In genomic region chr6:86670873-86671272, GRCm38 (mm10) we compare ENCODE assay signal across 9 mouse cellular contexts. TPM values are rescaled to one million over a fixed set of nuclear protein-coding genes. Genes with fewer than 3 reads are reported as not detected.
DNase-seq lines count a peak whose midpoint lies in the region; ATAC-seq and TF ChIP-seq lines count a peak whose summit lies in the region.
"Had no signal": no experiment of that assay in that cellular context is flagged by ENCODE, and none has a peak within 500 bp of the region (broad histone marks: within the 10 kb centered on the region; RNA-seq: fewer than 3 reads in every experiment).

No protein-coding gene starts in this region.

- intact Hi-C loops in heart, postnatal 10 days (cut with DNase I): loop anchor here (1.0 to 5.0 kb wide), 2 partner anchors 126 to 199 kb away; no protein-coding TSS in a partner anchor

- 17% methylated on average over 2 of the region's 2 CpGs for WGBS in kidney, embryonic 14.5 days
- WGBS in midbrain, embryonic 13.5 days: 18% methylated on average over 2 of the region's 2 CpGs
- WGBS in stomach, postnatal 0 days: 13% methylated on average over 2 of the region's 2 CpGs

- no peak overlapping the region for H3K4me3 ChIP-seq in kidney, embryonic 14.5 days (ENCODE audit: low read length)
- no peak overlapping the region for H3K4me3 ChIP-seq in midbrain, embryonic 13.5 days (replicated peaks)
- no peak overlapping the region for H3K4me3 ChIP-seq in stomach, postnatal 0 days (ENCODE audit: low read depth, low read length)
- H3K4me3 ChIP-seq: embryonic facial prominence, embryonic 15.5 days had no signal

- TF ChIP-seq CTCF in stomach, postnatal 0 days (IDR thresholded peaks at IDR 0.05; ENCODE audit: low read depth): peak; percentile 99

- H3K4me2 ChIP-seq in kidney, embryonic 14.5 days (replicated peaks; ENCODE audit: low read depth, low read length): no peak overlapping the region
- no peak overlapping the region for H3K4me2 ChIP-seq in midbrain, embryonic 13.5 days (replicated peaks)
- no peak overlapping the region for H3K4me2 ChIP-seq in stomach, postnatal 0 days (replicated peaks; ENCODE audit: low read depth)
- H3K4me2 ChIP-seq: embryonic facial prominence, embryonic 15.5 days had no signal

- peaks cover 6% of the 10 kb centered on the region; the same call in 1 of the 2 replicates for H3K4me1 ChIP-seq in kidney, embryonic 14.5 days (ENCODE audit: control insufficient read depth, insufficient read depth, low read length)
- peaks cover 34% of the 10 kb centered on the region for H3K4me1 ChIP-seq in midbrain, embryonic 13.5 days (replicated peaks)
- no peaks in the 10 kb centered on the region for H3K4me1 ChIP-seq in stomach, postnatal 0 days (replicated peaks; ENCODE audit: control insufficient read depth, insufficient read depth)

- no peaks in the 10 kb centered on the region for H3K9me3 ChIP-seq in kidney, embryonic 14.5 days (ENCODE audit: control insufficient read depth, low read length)
- H3K9me3 ChIP-seq in midbrain, embryonic 13.5 days: no peaks in the 10 kb centered on the region
- no peaks in the 10 kb centered on the region for H3K9me3 ChIP-seq in stomach, postnatal 0 days (ENCODE audit: control insufficient read depth, low read length)
- H3K9me3 ChIP-seq: embryonic facial prominence, embryonic 15.5 days had no signal

- no peak overlapping the region for H3K9ac ChIP-seq in kidney, embryonic 14.5 days (ENCODE audit: low read depth, low read length)
- H3K9ac ChIP-seq in midbrain, embryonic 13.5 days (replicated peaks): no peak overlapping the region
- H3K9ac ChIP-seq in stomach, postnatal 0 days (ENCODE audit: low read length): no peak overlapping the region
- H3K9ac ChIP-seq: embryonic facial prominence, embryonic 15.5 days had no signal

- H3K27ac ChIP-seq in kidney, embryonic 14.5 days (ENCODE audit: low read depth, low read length): no peak overlapping the region
- H3K27ac ChIP-seq in midbrain, embryonic 13.5 days: 0 out of 2 replicates have a peak overlapping the region, but pooled peaks have one; percentile 21
- 0 out of 2 replicates have a peak overlapping the region, but pooled peaks have one; percentile 19 for H3K27ac ChIP-seq in stomach, postnatal 0 days (replicated peaks)

- H3K27me3 ChIP-seq in kidney, embryonic 14.5 days (ENCODE audit: control insufficient read depth, insufficient read depth, low read length): no peaks in the 10 kb centered on the region
- no peaks in the 10 kb centered on the region for H3K27me3 ChIP-seq in midbrain, embryonic 13.5 days
- no peaks in the 10 kb centered on the region for H3K27me3 ChIP-seq in stomach, postnatal 0 days (ENCODE audit: control insufficient read depth, insufficient read depth, low read length)
- H3K27me3 ChIP-seq: embryonic facial prominence, embryonic 15.5 days had no signal

- peak; percentile 59 for DNase-seq in kidney, adult 11 months
- peak; percentile 83 for DNase-seq in R1 (ENCODE audit: low read depth, low spot score)
- DNase-seq in cerebellum, postnatal 36 days: peak; percentile 31 to 63
- DNase-seq in heart, postnatal 10 days: peak; percentile 77 to 84
- DNase-seq in left cerebral cortex, adult 18-20 months (ENCODE audit: low spot score in 2 of 2): peak; percentile 52 to 57
- no peak for DNase-seq in stomach, postnatal 0 days (ENCODE audit: low spot score)

- peaks cover 45% of the 10 kb centered on the region for H3K36me3 ChIP-seq in kidney, embryonic 14.5 days (ENCODE audit: control insufficient read depth, insufficient read depth, low read length)
- peaks cover 50% of the 10 kb centered on the region for H3K36me3 ChIP-seq in midbrain, embryonic 13.5 days
- peaks cover 8% of the 10 kb centered on the region for H3K36me3 ChIP-seq in stomach, postnatal 0 days (ENCODE audit: control insufficient read depth, insufficient read depth, low read length)

- ATAC-seq in kidney, embryonic 14.5 days (ENCODE audit: low FRiP score, low TSS enrichment): no peak
- no peak for ATAC-seq in midbrain, embryonic 13.5 days
- ATAC-seq in stomach, postnatal 0 days (ENCODE audit: low FRiP score, low TSS enrichment): no peak

- no peak for TF ChIP-seq EP300 in stomach, postnatal 0 days (optimal IDR thresholded peaks at IDR 0.05)

RNA-seq across cellular contexts. Expression of gene Mxd1, which starts 1.9 kb away (rescaled TPM):
- 5.4 and 8.8 TPM in 2 replicates for polyA plus RNA-seq in kidney, embryonic 14.5 days (2014; fragmentation: Nextera tagmentation; extraction: Ambion mirVana)
- total RNA-seq in heart, postnatal 10 days (2021): 1 to 10 TPM; 5.7 to 7.3 TPM
- total RNA-seq in left cerebral cortex, adult 18-20 months (2021): 10 to 100 TPM; 21.7 to 24.9 TPM
- polyA plus RNA-seq in midbrain, embryonic 13.5 days (2015; fragmentation: Nextera tagmentation; extraction: Ambion mirVana): 26.3 and 27.9 TPM in 2 replicates
- polyA plus RNA-seq in stomach, postnatal 0 days (2015; fragmentation: Nextera tagmentation; extraction: Ambion mirVana): 24.4 and 27.3 TPM in 2 replicates

RNA-seq across cellular contexts. Expression of gene Snrnp27, which starts 13.4 kb away (rescaled TPM):
- 125 and 142 TPM in 2 replicates for polyA plus RNA-seq in kidney, embryonic 14.5 days (2014; fragmentation: Nextera tagmentation; extraction: Ambion mirVana)
- total RNA-seq in heart, postnatal 10 days (2021): 10 to 100 TPM; 45.9 to 47.1 TPM
- 10 to 100 TPM; 56.8 to 62.2 TPM for total RNA-seq in left cerebral cortex, adult 18-20 months (2021)
- 117 and 125 TPM in 2 replicates for polyA plus RNA-seq in midbrain, embryonic 13.5 days (2015; fragmentation: Nextera tagmentation; extraction: Ambion mirVana)
- polyA plus RNA-seq in stomach, postnatal 0 days (2015; fragmentation: Nextera tagmentation; extraction: Ambion mirVana): 82.7 and 90.8 TPM in 2 replicates

RNA-seq across cellular contexts. Expression of gene Asprv1, which starts 42.9 kb away (rescaled TPM):
- 0.50 and 0.61 TPM in 2 replicates for polyA plus RNA-seq in kidney, embryonic 14.5 days (2014; fragmentation: Nextera tagmentation; extraction: Ambion mirVana)
- under 1 TPM in 1 of 2 experiments, not detected in 1; 0.22 TPM for total RNA-seq in heart, postnatal 10 days (2021)
- 1 to 10 TPM; 1.4 to 1.7 TPM for total RNA-seq in left cerebral cortex, adult 18-20 months (2021)
- 0.50 and 0.59 TPM in 2 replicates for polyA plus RNA-seq in midbrain, embryonic 13.5 days (2015; fragmentation: Nextera tagmentation; extraction: Ambion mirVana)
- 2,145 and 2,418 TPM in 2 replicates for polyA plus RNA-seq in stomach, postnatal 0 days (2015; fragmentation: Nextera tagmentation; extraction: Ambion mirVana)

Comparison
In these comparisons a context has a peak if more than half of its experiments do, and no peak if none do; other contexts are left out.
1. RNA of gene Asprv1, which starts 42.9 kb away (polyA plus RNA-seq): 2,145 to 2,418 TPM in stomach, postnatal 0 days; 0.50 to 0.61 TPM in kidney, embryonic 14.5 days and 0.50 to 0.59 TPM in midbrain, embryonic 13.5 days; every median in the first group is over 1,000 times any median in the second.